Mouse (Mus musculus): ENCODE measurements around the gene Anln.
"Not testable (repeated sequence)": the region's sequence is repeated elsewhere in the genome, so short reads cannot be mapped to it uniquely, and the experiment has no call there.

Gene Anln

DNA sequence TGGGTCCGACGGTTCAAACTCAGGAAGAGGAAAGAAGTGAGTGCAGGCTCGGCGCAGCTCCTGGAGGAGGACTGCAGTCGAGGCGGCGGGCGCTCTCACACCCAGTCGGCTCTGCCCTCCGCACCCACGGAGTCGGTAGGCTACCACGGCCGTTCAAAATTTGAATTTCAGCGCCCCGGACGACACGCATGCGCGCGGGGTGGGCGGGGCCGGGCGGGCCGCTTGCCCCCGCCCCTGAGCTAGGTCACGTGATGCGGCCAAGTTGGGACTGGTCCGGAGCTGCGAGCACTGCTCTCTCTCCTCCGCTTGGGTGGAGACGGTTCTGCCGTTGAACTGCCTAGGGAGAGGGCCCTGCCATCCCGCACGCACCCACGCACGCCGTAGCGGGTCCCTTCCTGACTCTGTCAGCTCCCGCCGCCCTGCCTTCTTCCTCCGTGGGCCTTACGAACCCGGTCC lies at the start of gene Anln:
Gene Anln, minus strand, starts transcription at position 168 of the 456 bp plus-strand sequence.
- peak; percentile 89 for DNase-seq (ENCODE audit: low read depth, low spot score)

DNA sequence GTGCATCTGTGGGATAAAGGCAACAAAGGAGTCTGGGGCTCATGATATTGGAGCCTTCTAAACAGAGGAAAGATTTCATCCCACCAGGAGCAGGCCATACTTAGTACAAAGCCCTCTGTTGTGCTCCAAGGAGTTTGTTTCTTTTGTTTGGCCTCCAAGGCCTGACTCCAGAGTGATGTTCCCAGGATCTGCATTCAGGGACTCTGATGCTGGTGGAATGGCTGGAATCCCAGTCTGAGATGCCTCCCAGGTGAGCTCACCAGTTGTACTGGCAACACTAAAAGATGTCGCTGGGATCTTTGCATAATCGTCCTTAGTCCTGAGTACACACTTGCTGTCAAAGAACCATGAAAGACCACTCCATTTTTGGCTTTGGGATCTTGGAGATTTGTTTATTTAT lies 45.1 kb upstream of the Anln start:
- DNase-seq (ENCODE audit: low read depth, low spot score) = no peak

DNA sequence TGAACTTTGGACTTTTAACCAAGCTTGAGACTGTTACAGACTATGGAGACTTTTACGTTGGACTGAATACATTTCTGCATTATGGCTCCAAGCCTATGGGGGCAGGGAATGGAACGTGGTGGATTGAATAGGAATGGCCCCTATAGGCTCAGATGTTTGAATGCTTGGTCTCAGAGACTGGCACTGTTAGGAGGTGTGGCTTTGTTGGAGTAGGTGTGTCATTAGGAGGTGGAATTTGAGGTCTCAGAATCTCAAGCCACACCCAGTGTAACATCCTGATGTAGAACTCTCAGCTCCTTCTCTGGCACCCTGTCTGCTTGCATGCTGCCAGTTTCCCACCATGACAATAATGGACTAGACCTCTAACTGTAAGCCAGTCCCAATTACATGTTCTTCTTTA lies 44.2 kb upstream of the Anln start:
- no peak for DNase-seq (ENCODE audit: low read depth, low spot score)

- DNase-seq (ENCODE audit: low read depth, low spot score) = no peak
These were observed 41.4 kb upstream of the Anln start for GRCm38 (mm10) chr9:22430315-22430840.

GRCm38 (mm10) chr9:22429533-22430241 lies 40.7 kb upstream of the Anln start:
- no peak for DNase-seq (ENCODE audit: low read depth, low spot score)

- no peak for DNase-seq (ENCODE audit: low read depth, low spot score)
These were observed 39.9 kb upstream of the Anln start for GRCm38 (mm10) chr9:22428666-22429410.

DNA sequence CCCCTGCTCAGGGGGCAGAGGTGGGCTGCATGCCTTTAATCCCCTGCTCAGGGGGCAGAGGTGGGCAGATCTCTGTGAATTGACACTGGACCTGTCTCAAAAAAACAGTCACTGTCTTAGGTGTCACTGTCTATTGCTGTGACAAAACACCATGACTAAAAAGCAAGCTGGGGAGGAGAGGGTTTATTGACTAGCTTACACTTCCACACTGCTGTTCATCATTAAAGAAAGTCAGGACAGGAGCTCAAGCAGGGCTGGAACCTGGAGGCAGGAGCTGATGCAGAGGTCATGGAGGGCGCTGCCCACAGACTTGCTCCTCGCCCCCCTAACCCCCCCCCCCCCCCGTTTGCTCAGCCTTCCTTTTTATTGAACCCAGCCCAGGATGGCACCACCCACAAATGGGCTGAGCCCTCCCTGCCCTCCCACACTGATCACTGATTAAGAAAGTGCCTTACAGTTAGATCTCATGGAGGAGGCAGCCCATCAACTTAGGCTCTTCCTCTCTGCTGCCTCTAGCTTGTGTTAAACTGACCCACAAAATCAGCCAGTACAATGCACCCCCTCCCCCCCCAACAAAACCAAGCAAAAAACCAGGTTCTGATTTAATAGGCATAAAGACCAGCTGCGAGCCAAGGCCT lies 39.2 kb upstream of the Anln start:
- DNase-seq (ENCODE audit: low read depth, low spot score) = no peak

- no peak for DNase-seq (ENCODE audit: low read depth, low spot score)
These were observed 35.7 kb upstream of the Anln start for GRCm38 (mm10) chr9:22424719-22425118.

DNA sequence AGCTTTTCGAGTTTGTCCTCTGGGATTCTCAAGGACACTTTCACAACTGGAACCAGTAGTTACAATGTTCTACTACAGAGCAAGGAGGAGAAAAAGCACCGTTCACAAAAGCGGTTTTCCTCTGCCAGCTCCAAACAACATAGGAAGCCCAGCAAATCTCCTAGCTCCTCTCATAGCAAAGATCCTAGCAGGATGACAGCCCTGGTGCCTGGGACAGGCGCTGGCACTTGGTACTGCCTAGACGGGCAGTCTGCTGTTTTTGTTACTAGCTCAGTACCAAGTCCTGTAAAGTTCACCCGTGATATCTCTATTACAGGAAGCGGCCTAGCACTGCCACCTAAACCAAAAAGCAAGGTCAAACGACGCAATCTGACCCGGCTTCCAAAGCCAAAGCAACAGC lies 35.2 kb upstream of the Anln start:
- no peak for DNase-seq (ENCODE audit: low read depth, low spot score)

DNA sequence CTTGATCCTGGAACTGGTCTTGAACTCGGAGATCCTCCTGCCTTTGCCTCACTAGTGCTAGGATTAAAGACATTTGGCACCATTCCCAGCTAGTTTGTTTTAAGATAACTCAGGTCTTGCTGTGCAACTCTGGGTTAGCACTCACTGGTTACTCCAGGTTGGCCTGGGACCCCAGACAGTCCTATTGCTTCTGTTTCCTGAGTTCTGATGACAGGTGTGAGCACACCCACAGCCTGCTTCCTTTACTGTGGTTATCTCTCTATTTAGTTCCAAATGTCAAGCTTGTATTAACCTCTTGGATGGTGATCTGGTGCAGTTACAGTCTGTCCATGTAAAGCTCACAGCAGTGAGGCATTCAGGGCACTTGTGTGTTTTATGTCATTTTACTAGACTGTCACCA lies 34.5 kb upstream of the Anln start:
- no peak for DNase-seq (ENCODE audit: low read depth, low spot score)

DNA sequence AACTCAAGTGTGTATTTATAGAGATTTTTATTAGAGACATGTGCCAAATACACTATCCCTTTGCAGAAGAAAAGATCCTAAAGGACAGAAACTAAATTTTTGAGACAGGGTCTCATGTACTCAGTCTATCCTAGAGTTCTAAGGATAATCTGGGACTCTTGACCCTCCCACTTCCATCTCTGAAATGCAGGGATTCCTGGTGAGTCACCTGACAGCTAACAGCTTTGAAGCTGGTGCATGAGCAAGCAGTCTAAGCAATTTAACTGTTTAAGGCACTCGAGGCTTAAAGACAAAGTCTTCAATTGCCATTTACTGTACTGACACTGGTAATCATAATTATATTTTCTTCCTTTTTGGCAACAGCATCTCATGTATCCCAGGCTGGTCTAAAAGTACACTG lies 33.6 kb upstream of the Anln start:
- DNase-seq (ENCODE audit: low read depth, low spot score) = no peak

- no peak for DNase-seq (ENCODE audit: low read depth, low spot score)
These were observed 31.5 kb upstream of the Anln start for GRCm38 (mm10) chr9:22420491-22420890.

DNA sequence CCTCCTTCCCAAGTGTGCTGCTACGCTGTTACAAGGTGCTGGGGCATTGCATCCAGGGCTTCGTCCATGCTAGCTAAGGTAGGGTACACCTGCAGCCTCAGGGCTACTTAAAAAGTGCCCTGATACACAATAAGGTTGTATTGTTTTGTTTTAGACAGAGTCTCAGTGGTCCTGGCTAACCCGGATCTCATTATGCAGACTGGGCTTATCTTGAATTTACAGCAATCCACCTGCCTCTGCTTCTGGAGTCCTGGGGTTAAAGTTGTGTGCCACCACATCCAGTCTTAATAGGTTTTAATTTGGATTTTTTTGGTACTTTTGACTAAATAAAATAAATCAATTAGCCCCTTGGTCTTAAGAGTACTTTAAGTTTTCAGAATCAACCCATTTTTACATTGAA lies 30.9 kb upstream of the Anln start:
- no peak for DNase-seq (ENCODE audit: low read depth, low spot score)

DNA sequence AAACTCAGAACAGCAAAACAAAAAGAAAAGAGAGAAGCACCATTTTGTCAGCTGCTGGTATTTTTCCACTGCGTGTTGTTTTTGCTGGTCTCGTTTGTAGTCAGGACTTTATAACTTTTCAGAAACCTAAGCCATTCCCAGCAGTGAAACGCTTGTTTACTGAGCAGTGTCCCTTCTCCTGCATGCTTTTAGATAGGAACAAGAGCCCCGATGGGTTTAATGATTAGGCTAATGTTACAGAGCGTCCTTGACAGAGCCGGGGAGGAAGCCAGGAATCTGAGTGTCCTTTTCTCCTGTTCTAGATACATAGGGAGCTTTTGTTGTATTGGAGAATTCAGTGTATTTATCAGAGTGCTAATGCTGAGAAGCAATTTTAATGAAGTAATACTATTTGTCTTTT lies 28.6 kb upstream of the Anln start:
- DNase-seq (ENCODE audit: low read depth, low spot score) = no peak

DNA sequence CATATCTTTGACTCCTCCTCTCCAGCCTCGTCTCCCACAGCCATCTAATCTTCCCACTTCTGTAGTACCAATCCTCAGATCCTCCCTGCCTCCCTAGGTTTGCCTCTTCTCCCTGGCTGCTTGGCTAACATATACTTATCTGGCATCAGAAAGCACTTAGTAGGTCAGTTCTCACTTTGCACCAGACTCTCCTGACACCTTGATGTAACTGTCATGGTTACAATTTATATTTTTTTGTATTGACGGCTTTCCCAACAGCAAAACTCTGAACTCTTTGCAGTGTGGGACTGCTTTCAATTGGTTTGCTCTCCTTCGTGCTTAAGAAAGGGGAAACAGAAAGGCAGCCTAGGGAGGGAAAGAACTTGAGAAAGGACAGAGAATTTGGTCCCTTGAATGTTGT lies 27.2 kb upstream of the Anln start:
- no peak for DNase-seq (ENCODE audit: low read depth, low spot score)

- DNase-seq (ENCODE audit: low read depth, low spot score) = peak; percentile 89
These were observed 22.2 kb upstream of the Anln start, which contains the start of gene 9530077C05Rik for GRCm38 (mm10) chr9:22411002-22411857. Gene 9530077C05Rik (plus strand): TSS chr9:22411513.

GRCm38 (mm10) chr9:22409501-22409900 lies 20.5 kb upstream of the Anln start:
- DNase-seq (ENCODE audit: low read depth, low spot score) = no peak

DNA sequence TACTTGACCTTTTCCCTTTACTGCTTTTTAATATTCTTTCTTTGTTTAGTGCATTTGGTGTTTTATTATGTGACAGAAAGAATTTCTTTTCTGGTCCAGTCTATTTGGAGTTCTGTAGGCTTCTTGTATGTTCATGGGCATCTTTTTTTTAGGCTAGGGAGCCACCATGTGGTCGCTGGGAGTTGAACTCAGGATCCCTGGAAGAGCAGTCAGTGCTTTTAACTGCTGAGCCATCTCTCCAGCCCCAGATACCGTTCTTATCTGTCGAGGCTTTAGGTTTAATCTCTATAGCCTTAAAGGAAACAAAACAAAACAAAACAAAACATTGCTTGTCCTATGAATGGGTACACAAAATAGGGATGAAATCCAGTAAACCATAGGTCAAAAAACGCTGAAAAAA lies 19.4 kb upstream of the Anln start:
- DNase-seq (ENCODE audit: low read depth, low spot score) = not testable (repeated sequence)

DNA sequence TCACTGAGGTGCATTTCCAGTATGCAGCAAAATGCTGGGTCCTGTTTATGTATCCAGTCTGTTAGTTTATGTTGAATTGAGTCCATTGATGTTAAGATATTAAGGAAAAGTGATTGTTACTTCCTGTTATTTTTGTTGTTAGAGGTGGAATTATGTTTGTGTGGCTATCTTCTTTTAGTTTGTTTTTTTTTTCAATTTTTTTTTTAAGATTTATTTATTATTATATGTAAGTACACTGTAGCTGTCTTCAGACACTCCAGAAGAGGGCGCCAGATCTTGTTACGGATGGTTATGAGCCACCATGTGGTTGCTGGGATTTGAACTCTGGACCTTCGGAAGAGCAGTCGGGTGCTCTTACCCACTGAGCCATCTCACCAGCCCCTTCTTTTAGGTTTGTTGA lies 18.6 kb upstream of the Anln start:
- DNase-seq (ENCODE audit: low read depth, low spot score) = not testable (repeated sequence)

DNA sequence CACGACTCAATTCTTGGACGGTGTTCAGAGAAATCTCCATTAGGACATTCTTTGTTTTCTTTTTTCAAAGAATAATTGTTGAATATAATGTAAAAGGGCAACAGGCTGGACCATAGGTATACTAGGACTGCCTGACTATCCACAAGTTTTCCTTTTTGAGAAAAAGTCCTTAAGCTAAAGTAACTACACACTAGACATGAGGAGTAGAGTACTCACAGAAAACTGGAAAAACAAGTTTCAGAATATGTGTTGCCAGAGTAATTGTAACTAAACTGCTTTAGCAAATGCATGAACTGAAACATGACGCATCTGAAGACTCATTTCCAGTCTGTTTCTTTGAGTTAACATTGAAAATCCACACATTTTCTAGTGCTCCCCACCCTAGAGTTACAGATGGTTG lies 16.4 kb upstream of the Anln start:
- DNase-seq (ENCODE audit: low read depth, low spot score) = no peak

DNA sequence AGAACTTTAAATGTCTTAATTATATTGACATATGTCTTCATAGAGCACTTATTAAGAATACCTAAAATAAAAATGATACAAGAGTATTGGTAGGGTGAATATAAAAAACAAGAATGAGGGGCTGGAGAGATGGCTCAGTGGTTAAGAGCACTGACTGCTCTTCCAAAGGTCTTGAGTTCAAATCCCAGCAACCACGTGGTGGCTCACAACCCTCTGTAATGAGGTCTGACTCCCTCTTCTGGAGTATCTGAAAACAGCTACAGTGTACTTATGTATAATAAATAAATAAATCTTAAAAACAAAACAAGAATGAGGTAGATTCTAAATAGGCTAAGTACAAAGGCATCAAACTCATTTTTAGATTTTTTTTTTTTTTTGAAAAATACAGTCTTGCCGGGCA lies 14.5 kb upstream of the Anln start:
- DNase-seq (ENCODE audit: low read depth, low spot score) = not testable (repeated sequence)

All from skeletal muscle tissue, adult 2 months (tissue).